Mouse (Mus musculus) midbrain, embryonic 16.5 days (tissue): ENCODE data around the gene Tbx1. TPM values are rescaled to one million over a fixed set of nuclear protein-coding genes. Genes with fewer than 3 reads are reported as not detected.
"Not testable (repeated sequence)": the region's sequence is repeated elsewhere in the genome, so short reads cannot be mapped to it uniquely, and the experiment has no call there.

ENCODE experiments used
- ATAC-seq: fragments of 200-750 bp; cut with Nextera tagmentation; 2 replicates; pipeline ENCODE4 v1.8.0; 2017; ENCODE audit warnings: moderate TSS enrichment
- H3K27ac ChIP-seq: fragments of 300-500 bp; sonication (generic); 2 replicates; pipeline ENCODE4 v1.5.1; 2014; ENCODE audit warnings: mild to moderate bottlenecking, low read length, mixed read lengths
- H3K27me3 ChIP-seq: fragments of 300-500 bp; sonication (generic); 2 replicates; pipeline ENCODE4 v1.6.1; 2014; ENCODE audit warnings: low read depth, low read length, mixed read lengths; ENCODE audit not compliant: control insufficient read depth, insufficient read depth
- H3K36me3 ChIP-seq: fragments of 300-500 bp; sonication (generic); 2 replicates; pipeline ENCODE4 v1.6.1; 2014; ENCODE audit warnings: mild to moderate bottlenecking, low read length, moderate library complexity, mixed read lengths; ENCODE audit not compliant: control insufficient read depth, insufficient read depth
- H3K4me1 ChIP-seq: fragments of 300-500 bp; sonication (generic); 2 replicates; pipeline ENCODE4 v1.6.1; 2014; ENCODE audit warnings: mild to moderate bottlenecking, low read length, mixed read lengths; ENCODE audit not compliant: control insufficient read depth, insufficient read depth
- H3K4me2 ChIP-seq: fragments of 300-500 bp; sonication (generic); 2 replicates; pipeline ENCODE4 v1.6.1; 2014; ENCODE audit warnings: mild to moderate bottlenecking, low read length, mixed read lengths
- H3K4me3 ChIP-seq: fragments of 300-500 bp; sonication (generic); 2 replicates; pipeline ENCODE4 v1.5.1; 2014; ENCODE audit warnings: low read depth, mild to moderate bottlenecking, low read length, moderate library complexity, mixed read lengths
- H3K9ac ChIP-seq: fragments of 300-500 bp; sonication (generic); 2 replicates; pipeline ENCODE4 v1.6.1; 2014; ENCODE audit warnings: low read depth, low read length, mixed read lengths
- H3K9me3 ChIP-seq: fragments of 300-500 bp; sonication (generic); replicated peaks from 2 replicates; pipeline ENCODE4 v1.6.1; 2014; ENCODE audit warnings: mild to moderate bottlenecking, low read length, mixed read lengths; ENCODE audit not compliant: control insufficient read depth, poor library complexity, severe bottlenecking
- WGBS: fragments of 180-500 bp; shearing (Covaris S2); extraction: QIAGEN DNeasy Blood & Tissue Kit; methylation state at CpG from one replicate; pipeline ENCODE4 v1.1.7; 2014; 5-methylcytosine and 5-hydroxymethylcytosine counted together
- polyA plus RNA-seq: library from polyadenylated mRNA; unstranded; fragments of >200 nt; fragmentation: Nextera tagmentation; extraction: Ambion mirVana; gene quantifications from 2 replicates; pipeline ENCODE4 v1.2.1, GENCODE M21; 2015

The Tbx1 gene
- polyA plus RNA-seq, 1 experiment from 2014 or later: 0.33 TPM

- no peak overlapping the region for H3K27ac ChIP-seq
- WGBS: 81% methylated on average over 11 of the region's 11 CpGs
- no peak overlapping the region for H3K9ac ChIP-seq
- no peaks in the 10 kb centered on the region for H3K9me3 ChIP-seq
- H3K4me1 ChIP-seq: no peaks in the 10 kb centered on the region
- H3K36me3 ChIP-seq: no peaks in the 10 kb centered on the region
- H3K27me3 ChIP-seq: no peaks in the 10 kb centered on the region
- no peak for ATAC-seq
- no peak overlapping the region for H3K4me3 ChIP-seq
- H3K4me2 ChIP-seq: no peak overlapping the region
Observed at GRCm38 (mm10) chr16:18552106-18552710, 38.3 kb downstream of the Tbx1 start.

- WGBS: 47% methylated on average over 9 of the region's 9 CpGs
- Histone ChIP-seq H3K27ac (no peak overlapping the region), H3K9me3 (no peaks in the 10 kb centered on the region), H3K27me3 (no peaks in the 10 kb centered on the region), H3K4me1 (no peaks in the 10 kb centered on the region), H3K4me3 (no peak overlapping the region), H3K36me3 (no peaks in the 10 kb centered on the region), H3K9ac (no peak overlapping the region), H3K4me2 (no peak overlapping the region)
- no peak for ATAC-seq
Observed at GRCm38 (mm10) chr16:18551604-18552003, 38.9 kb downstream of the Tbx1 start.

- Histone ChIP-seq H3K36me3 (no peaks in the 10 kb centered on the region), H3K4me1 (no peaks in the 10 kb centered on the region; the same call in 1 of the 2 replicates), H3K4me3 (no peak overlapping the region), H3K27ac (0 out of 2 replicates have a peak overlapping the region, but pooled peaks have one; percentile 17), H3K9me3 (no peaks in the 10 kb centered on the region), H3K9ac (no peak overlapping the region), H3K4me2 (no peak overlapping the region), H3K27me3 (no peaks in the 10 kb centered on the region)
- ATAC-seq: no peak
- WGBS: 64% methylated on average over 5 of the region's 5 CpGs
Observed at GRCm38 (mm10) chr16:18547891-18548290, 42.6 kb downstream of the Tbx1 start.

GRCm38 (mm10) chr16:18543151-18543829 lies 47.2 kb downstream of the Tbx1 start:
- Histone ChIP-seq H3K27ac (no peak overlapping the region), H3K4me2 (no peak overlapping the region), H3K9me3 (no peaks in the 10 kb centered on the region), H3K4me1 (no peaks in the 10 kb centered on the region; the same call in 1 of the 2 replicates), H3K27me3 (no peaks in the 10 kb centered on the region), H3K36me3 (no peaks in the 10 kb centered on the region), H3K4me3 (no peak overlapping the region), H3K9ac (no peak overlapping the region)
- no peak for ATAC-seq
- 38% methylated on average over 8 of the region's 8 CpGs for WGBS

GRCm38 (mm10) chr16:18539281-18539680 lies 51.2 kb downstream of the Tbx1 start:
- Histone ChIP-seq H3K4me3 (no peak overlapping the region), H3K4me1 (no peaks in the 10 kb centered on the region), H3K27ac (no peak overlapping the region), H3K27me3 (no peaks in the 10 kb centered on the region), H3K4me2 (no peak overlapping the region), H3K36me3 (no peaks in the 10 kb centered on the region), H3K9me3 (no peaks in the 10 kb centered on the region), H3K9ac (no peak overlapping the region)
- WGBS: 80% methylated on average over 6 of the region's 6 CpGs
- ATAC-seq: no peak

GRCm38 (mm10) chr16:18537407-18537990 lies 53.0 kb downstream of the Tbx1 start:
- H3K36me3 ChIP-seq: no peaks in the 10 kb centered on the region
- H3K4me3 ChIP-seq: no peak overlapping the region
- H3K4me2 ChIP-seq: no peak overlapping the region
- no peaks in the 10 kb centered on the region for H3K9me3 ChIP-seq
- no peaks in the 10 kb centered on the region for H3K4me1 ChIP-seq
- no peak overlapping the region for H3K9ac ChIP-seq
- no peaks in the 10 kb centered on the region for H3K27me3 ChIP-seq
- WGBS: 90% methylated on average over 3 of the region's 3 CpGs
- ATAC-seq: no peak
- H3K27ac ChIP-seq: no peak overlapping the region

- peak; percentile 98 for ATAC-seq
- H3K4me2 ChIP-seq, H3K4me3 ChIP-seq, H3K36me3 ChIP-seq, H3K27ac ChIP-seq, H3K9me3 ChIP-seq, H3K27me3 ChIP-seq, H3K4me1 ChIP-seq, H3K9ac ChIP-seq: not testable (repeated sequence)
- WGBS: 94% methylated on average over 7 of the region's 7 CpGs
Observed at GRCm38 (mm10) chr16:18533061-18533460, 57.4 kb downstream of the Tbx1 start.
